Mouse (Mus musculus): ENCODE measurements around the gene Slpi. TPM values are rescaled to one million over a fixed set of nuclear protein-coding genes. Genes with fewer than 3 reads are reported as not detected.

The Slpi gene
- total and polyA plus RNA-seq, 3 experiments, result not detected

- no peak overlapping the region for H3K9ac ChIP-seq (ENCODE audit: control insufficient read depth, low read depth, low read length, poor library complexity, severe bottlenecking)
- no peaks in the 10 kb centered on the region for H3K4me1 ChIP-seq (ENCODE audit: control insufficient read depth in 1 of 2, insufficient read depth in 2 of 2, low read length in 2 of 2)
- no peaks in the 10 kb centered on the region for H3K79me2 ChIP-seq (ENCODE audit: control insufficient read depth, insufficient read depth, low read length, poor library complexity)
- peaks cover 0 to 8% of the 10 kb centered on the region in 2 experiments for H3K27me3 ChIP-seq (ENCODE audit: control insufficient read depth in 1 of 2, insufficient read depth in 2 of 2, low read length in 2 of 2)
- no peak overlapping the region for H3K4me3 ChIP-seq (ENCODE audit: control insufficient read depth in 1 of 2, insufficient read depth in 1 of 2, low read depth in 2 of 2, low read length in 2 of 2)
- no peak overlapping the region for H3K27ac ChIP-seq (ENCODE audit: control insufficient read depth, low read depth, low read length)
- no peak for DNase-seq (ENCODE audit: low read depth, low spot score)
- no peaks in the 10 kb centered on the region for H3K36me3 ChIP-seq (ENCODE audit: control insufficient read depth in 1 of 2, insufficient read depth in 2 of 2, low read length in 2 of 2)
- no peaks in the 10 kb centered on the region for H3K9me3 ChIP-seq (replicated peaks; ENCODE audit: insufficient read depth, low read length)
- TF ChIP-seq MAFK (IDR thresholded peaks at IDR 0.05; ENCODE audit: borderline replicate concordance, low read depth, low read length), result no peak
- no peak for TF ChIP-seq MEF2A (IDR thresholded peaks at IDR 0.05; ENCODE audit: extremely low read depth, insufficient replicate concordance, low read depth, low read length, poor library complexity, severe bottlenecking)
- no peak for TF ChIP-seq POLR2AphosphoS5 (IDR thresholded peaks at IDR 0.05; ENCODE audit: borderline replicate concordance, low read depth, low read length)
- TF ChIP-seq HCFC1 (IDR thresholded peaks at IDR 0.05; ENCODE audit: low read depth, low read length), result no peak
- TF ChIP-seq MYB (IDR thresholded peaks at IDR 0.05; ENCODE audit: low read depth, low read length), result no peak
- TF ChIP-seq POLR2AphosphoS2 (IDR thresholded peaks at IDR 0.05; ENCODE audit: low read length), result no peak
- no peak for TF ChIP-seq BHLHE40 (IDR thresholded peaks at IDR 0.05; ENCODE audit: borderline replicate concordance, low read depth, low read length)
- no peak for TF ChIP-seq ELF1 (IDR thresholded peaks at IDR 0.05; ENCODE audit: low read depth, low read length)
- TF ChIP-seq ZNF384 (IDR thresholded peaks at IDR 0.05; ENCODE audit: low read depth, low read length), result no peak
- no peak for TF ChIP-seq KAT2A (conservative IDR thresholded peaks at IDR 0.05; ENCODE audit: low read depth, low read length)
- TF ChIP-seq RAD21 (IDR thresholded peaks at IDR 0.05; ENCODE audit: low read depth, low read length), result no peak
- TF ChIP-seq CTCF (IDR thresholded peaks at IDR 0.05 in 2 of 3, conservative IDR thresholded peaks at IDR 0.05 in 1 of 3; ENCODE audit: control insufficient read depth in 1 of 3, insufficient read depth in 1 of 3, low read depth in 2 of 3, low read length in 3 of 3, poor library complexity in 1 of 3, severe bottlenecking in 1 of 3), result no peak
- no peak for TF ChIP-seq E2F4 (IDR thresholded peaks at IDR 0.05; ENCODE audit: borderline replicate concordance, low read depth, low read length)
Measured at GRCm38 (mm10) chr2:164428451-164428850, 39.6 kb upstream of the Slpi start.

- H3K36me3 ChIP-seq (ENCODE audit: control insufficient read depth in 1 of 2, insufficient read depth in 2 of 2, low read length in 2 of 2), result no peaks in the 10 kb centered on the region
- H3K9me3 ChIP-seq (replicated peaks; ENCODE audit: insufficient read depth, low read length), result no peaks in the 10 kb centered on the region
- no peak for DNase-seq (ENCODE audit: low read depth, low spot score)
- no peak overlapping the region for H3K4me3 ChIP-seq (ENCODE audit: control insufficient read depth in 1 of 2, insufficient read depth in 1 of 2, low read depth in 2 of 2, low read length in 2 of 2)
- TF ChIP-seq MAZ (IDR thresholded peaks at IDR 0.05; ENCODE audit: low read depth, low read length), result no peak
- no peak for TF ChIP-seq NRF1 (IDR thresholded peaks at IDR 0.05; ENCODE audit: insufficient read depth, low read depth, low read length, poor library complexity, severe bottlenecking)
- no peak for TF ChIP-seq POLR2AphosphoS2 (IDR thresholded peaks at IDR 0.05; ENCODE audit: low read length)
- no peak for TF ChIP-seq MEF2A (IDR thresholded peaks at IDR 0.05; ENCODE audit: extremely low read depth, insufficient replicate concordance, low read depth, low read length, poor library complexity, severe bottlenecking)
- TF ChIP-seq SMC3 (IDR thresholded peaks at IDR 0.05; ENCODE audit: low read depth, low read length), result no peak
- TF ChIP-seq POLR2A (IDR thresholded peaks at IDR 0.05; ENCODE audit: control insufficient read depth in 1 of 2, insufficient read depth in 1 of 2, low read depth in 1 of 2, low read length in 2 of 2, poor library complexity in 1 of 2), result no peak
- no peak for TF ChIP-seq TAL1 (IDR thresholded peaks at IDR 0.05; ENCODE audit: low read length)
- TF ChIP-seq POLR2AphosphoS5 (IDR thresholded peaks at IDR 0.05; ENCODE audit: borderline replicate concordance, low read depth, low read length), result no peak
- TF ChIP-seq SIN3A (IDR thresholded peaks at IDR 0.05; ENCODE audit: low read length), result no peak
- TF ChIP-seq KAT2A (conservative IDR thresholded peaks at IDR 0.05; ENCODE audit: low read depth, low read length), result no peak
- TF ChIP-seq CHD1 (IDR thresholded peaks at IDR 0.05; ENCODE audit: low read depth, low read length), result no peak
- no peak for TF ChIP-seq ZC3H11A (IDR thresholded peaks at IDR 0.05; ENCODE audit: low read depth, low read length)
- no peak for TF ChIP-seq MXI1 (IDR thresholded peaks at IDR 0.05; ENCODE audit: low read depth, low read length)
- TF ChIP-seq MYB (IDR thresholded peaks at IDR 0.05; ENCODE audit: low read depth, low read length), result no peak
- TF ChIP-seq JUND (IDR thresholded peaks at IDR 0.05; ENCODE audit: low read depth, low read length), result no peak
- TF ChIP-seq EP300 (IDR thresholded peaks at IDR 0.05; ENCODE audit: low read depth in 1 of 2, low read length in 2 of 2), result no peak
- no peak for TF ChIP-seq MYC (IDR thresholded peaks at IDR 0.05; ENCODE audit: low read depth, low read length)
- no peak for TF ChIP-seq RCOR1 (IDR thresholded peaks at IDR 0.05; ENCODE audit: low read depth, low read length)
- TF ChIP-seq MAX (IDR thresholded peaks at IDR 0.05; ENCODE audit: low read length), result no peak
- H3K4me1 ChIP-seq (ENCODE audit: control insufficient read depth in 1 of 2, insufficient read depth in 2 of 2, low read length in 2 of 2), result no peaks in the 10 kb centered on the region
- no peak overlapping the region for H3K27ac ChIP-seq (ENCODE audit: control insufficient read depth, low read depth, low read length)
- H3K27me3 ChIP-seq (ENCODE audit: control insufficient read depth in 1 of 2, insufficient read depth in 2 of 2, low read length in 2 of 2), result peaks cover 0 to 8% of the 10 kb centered on the region in 2 experiments
- no peaks in the 10 kb centered on the region for H3K79me2 ChIP-seq (ENCODE audit: control insufficient read depth, insufficient read depth, low read length, poor library complexity)
- no peak overlapping the region for H3K9ac ChIP-seq (ENCODE audit: control insufficient read depth, low read depth, low read length, poor library complexity, severe bottlenecking)
Measured at GRCm38 (mm10) chr2:164426952-164427351, 38.1 kb upstream of the Slpi start.

All from MEL (cell line).